Mouse (Mus musculus): ENCODE measurements around the gene Chmp2b.

- TF ChIP-seq CTCF (IDR thresholded peaks at IDR 0.05; ENCODE audit: extremely low read depth, insufficient read depth, low read length) (no peak), POLR2A (IDR thresholded peaks at IDR 0.05; ENCODE audit: extremely low read depth, insufficient read depth, low read length) (no peak)
Observed at GRCm38 (mm10) chr16:65586111-65586865, 23.8 kb upstream of the Chmp2b start.
